Mouse (Mus musculus) liver, postnatal 0 days (tissue): ENCODE measurements around the gene Dag1. TPM values are rescaled to one million over a fixed set of nuclear protein-coding genes. Genes with fewer than 3 reads are reported as not detected.

Source experiments
- ATAC-seq: fragments of 200-750 bp; cut with Nextera tagmentation; 2 replicates; pipeline ENCODE4 v1.8.0; 2017; ENCODE audit warnings: mild to moderate bottlenecking, moderate library complexity
- DNase-seq: peaks from one replicate; pipeline ENCODE4 v3.0.0-alpha.2; 2016
- H3K27ac ChIP-seq: fragments of 300-500 bp; sonication (generic); 2 replicates; pipeline ENCODE4 v1.5.1; 2014; ENCODE audit warnings: antibody characterized with exemption, moderate library complexity, mild to moderate bottlenecking, low read depth
- H3K27me3 ChIP-seq: fragments of 300-500 bp; sonication (generic); 2 replicates; pipeline ENCODE4 v1.6.1; 2014; ENCODE audit warnings: low read length, control low read depth, mixed read lengths; ENCODE audit not compliant: insufficient read depth
- H3K36me3 ChIP-seq: fragments of 300-500 bp; sonication (generic); replicated peaks from 2 replicates; pipeline ENCODE4 v1.6.1; 2014; ENCODE audit warnings: mild to moderate bottlenecking, control low read depth, low read length, moderate library complexity, mixed read lengths; ENCODE audit not compliant: insufficient read depth
- H3K4me1 ChIP-seq: fragments of 300-500 bp; sonication (generic); 2 replicates; pipeline ENCODE4 v1.6.1; 2014; ENCODE audit warnings: antibody characterized with exemption, mild to moderate bottlenecking, control low read depth; ENCODE audit not compliant: insufficient read depth
- H3K4me2 ChIP-seq: fragments of 300-500 bp; sonication (generic); 2 replicates; pipeline ENCODE4 v1.6.1; 2014; ENCODE audit warnings: low read depth, mild to moderate bottlenecking, low read length, moderate library complexity, mixed read lengths
- H3K4me3 ChIP-seq: fragments of 300-500 bp; sonication (generic); 2 replicates; pipeline ENCODE4 v1.5.1; 2014; ENCODE audit warnings: low read depth, low read length
- H3K9ac ChIP-seq: fragments of 300-500 bp; sonication (generic); replicated peaks from 2 replicates; pipeline ENCODE4 v1.6.1; 2014; ENCODE audit warnings: mild to moderate bottlenecking, moderate library complexity
- H3K9me3 ChIP-seq: fragments of 300-500 bp; sonication (generic); 2 replicates; pipeline ENCODE4 v1.6.1; 2016; ENCODE audit warnings: mild to moderate bottlenecking, control low read depth, low read length, mixed read lengths
- CTCF ChIP-seq: sonication (generic); IDR thresholded peaks from 2 replicates; pipeline ENCODE4 v1.5.1; 2016; ENCODE audit warnings: antibody characterized with exemption, low read depth
- EP300 ChIP-seq: IDR thresholded peaks from 2 replicates; pipeline ENCODE4 v1.6.1; 2016; ENCODE audit warnings: antibody characterized with exemption, low read depth, mild to moderate bottlenecking
- WGBS: fragments of 180-500 bp; shearing (Covaris S2); extraction: QIAGEN DNeasy Blood & Tissue Kit; methylation state at CpG from one replicate; pipeline ENCODE4 v1.1.7; 2014; ENCODE audit not compliant: insufficient replicate concordance; 5-methylcytosine and 5-hydroxymethylcytosine counted together
- polyA plus RNA-seq: library from polyadenylated mRNA; unstranded; fragments of >200 nt; fragmentation: Nextera tagmentation; extraction: Ambion mirVana; gene quantifications from 2 replicates; pipeline ENCODE4 v1.2.1, GENCODE M21; 2015

Gene Dag1
- polyA plus RNA-seq, 1 experiment from 2014 or later = 20.0 TPM

DNA sequence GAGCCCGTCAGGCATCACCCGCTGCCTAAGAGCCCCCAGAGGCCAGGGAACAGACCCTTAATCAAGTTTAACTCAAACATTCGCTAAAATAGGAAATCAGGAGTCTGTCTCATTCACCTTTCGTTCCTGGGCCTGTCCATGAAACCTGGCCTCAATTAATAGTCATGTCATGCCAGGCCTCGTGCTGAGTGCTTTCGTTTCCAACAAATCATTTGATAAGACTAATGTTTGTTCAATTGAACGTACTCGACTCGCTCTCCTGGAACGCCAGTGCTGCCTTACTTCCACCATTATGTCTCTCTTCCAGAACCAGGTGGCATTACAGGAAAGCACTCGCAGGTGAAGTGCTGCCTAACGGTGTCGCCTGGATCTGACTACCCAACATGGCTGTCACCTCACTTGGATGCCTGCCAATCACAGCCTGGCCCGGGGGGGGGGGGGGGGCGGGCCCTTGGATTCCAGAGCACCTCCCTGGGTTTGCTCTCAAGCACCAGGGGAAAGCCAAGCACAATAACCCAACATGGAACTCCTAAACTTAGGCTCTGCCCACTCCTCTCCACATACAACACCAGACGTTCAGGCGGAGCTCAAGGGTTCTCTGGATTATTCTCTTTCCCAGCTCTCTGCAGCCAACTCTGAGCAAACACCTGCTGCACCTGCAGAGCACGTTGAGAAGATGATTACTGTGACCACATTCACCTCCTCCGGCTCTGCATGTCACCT lies 88.5 kb downstream of the Dag1 start:
- H3K36me3 ChIP-seq = no peaks in the 10 kb centered on the region

GRCm38 (mm10) chr9:108172777-108173350 lies 90.9 kb downstream of the Dag1 start:
- peak; percentile 41; the same call in 1 of the 2 replicates for ATAC-seq
- Histone ChIP-seq H3K4me3 (no peak overlapping the region), H3K9ac (no peak overlapping the region), H3K36me3 (no peaks in the 10 kb centered on the region), H3K9me3 (no peaks in the 10 kb centered on the region), H3K4me2 (no peak overlapping the region), H3K27me3 (no peaks in the 10 kb centered on the region), H3K27ac (no peak overlapping the region), H3K4me1 (no peaks in the 10 kb centered on the region)
- TF ChIP-seq EP300 (no peak), CTCF (no peak)
- no peak for DNase-seq
- WGBS = 76% methylated on average over 5 of the region's 5 CpGs

More for the DNA sequence above, 88.5 kb downstream of the Dag1 start:
- TF ChIP-seq CTCF = no peak
- no peak for TF ChIP-seq EP300
- Histone ChIP-seq H3K27ac (no peak overlapping the region), H3K27me3 (no peaks in the 10 kb centered on the region), H3K4me1 (no peaks in the 10 kb centered on the region), H3K4me3 (no peak overlapping the region), H3K9me3 (no peaks in the 10 kb centered on the region), H3K4me2 (no peak overlapping the region), H3K9ac (no peak overlapping the region)
- ATAC-seq (no peak), DNase-seq (no peak)
- WGBS = 65% methylated on average over 19 of the region's 19 CpGs

- Histone ChIP-seq H3K27me3 (no peaks in the 10 kb centered on the region), H3K9ac (no peak overlapping the region), H3K4me2 (no peak overlapping the region), H3K27ac (no peak overlapping the region), H3K9me3 (no peaks in the 10 kb centered on the region), H3K36me3 (no peaks in the 10 kb centered on the region), H3K4me3 (no peak overlapping the region), H3K4me1 (no peaks in the 10 kb centered on the region)
- DNase-seq = no peak
- TF ChIP-seq CTCF = no peak
- no peak for TF ChIP-seq EP300
- ATAC-seq = no peak
- WGBS = 74% methylated on average over 10 of the region's 10 CpGs
Measured at GRCm38 (mm10) chr9:108169751-108170150, 94.0 kb downstream of the Dag1 start.

- H3K9ac ChIP-seq = no peak overlapping the region
- no peak for TF ChIP-seq EP300
- no peak for TF ChIP-seq CTCF
- H3K4me2 ChIP-seq = no peak overlapping the region
- no peak for DNase-seq
- no peaks in the 10 kb centered on the region for H3K36me3 ChIP-seq
- H3K27me3 ChIP-seq = no peaks in the 10 kb centered on the region
- ATAC-seq = no peak
- no peaks in the 10 kb centered on the region for H3K9me3 ChIP-seq
- WGBS = 64% methylated on average over 8 of the region's 8 CpGs
- no peaks in the 10 kb centered on the region for H3K4me1 ChIP-seq
- H3K27ac ChIP-seq = no peak overlapping the region
- no peak overlapping the region for H3K4me3 ChIP-seq
Measured at GRCm38 (mm10) chr9:108165143-108165542, 98.6 kb downstream of the Dag1 start.

DNA sequence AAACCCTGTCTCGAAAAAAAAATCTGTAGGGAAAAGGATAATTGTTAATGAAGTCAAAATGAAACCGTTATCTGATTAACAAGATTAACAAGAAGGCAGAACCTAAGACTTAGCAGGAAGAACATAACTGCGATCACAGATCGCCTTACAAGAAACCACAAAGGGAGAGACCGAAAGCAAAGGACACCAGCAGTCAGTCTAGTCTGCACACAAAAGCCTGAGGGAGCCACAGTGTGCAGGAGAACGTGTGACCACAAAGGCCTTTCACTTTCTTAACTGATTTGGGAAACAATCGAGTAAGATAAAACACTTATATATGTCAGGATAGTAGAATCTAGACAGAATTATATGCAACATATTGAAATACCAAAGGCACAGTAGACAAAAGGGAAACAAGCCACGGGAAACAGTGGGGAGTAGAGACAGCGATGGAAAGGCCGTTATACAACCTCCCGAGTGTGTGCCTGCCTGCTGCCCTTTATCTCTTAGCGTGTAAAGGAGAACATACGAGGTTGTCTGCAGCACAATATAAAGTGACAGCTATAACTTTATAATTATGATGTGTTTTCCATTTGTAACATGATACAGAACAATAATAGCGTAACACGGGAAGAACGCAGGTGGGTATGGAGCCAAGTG lies 100.0 kb downstream of the Dag1 start:
- Histone ChIP-seq H3K4me1 (no peaks in the 10 kb centered on the region), H3K9ac (no peak overlapping the region), H3K27me3 (no peaks in the 10 kb centered on the region), H3K4me2 (0 out of 2 replicates have a peak overlapping the region, but pooled peaks have one; percentile 9), H3K4me3 (no peak overlapping the region), H3K36me3 (no peaks in the 10 kb centered on the region), H3K9me3 (no peaks in the 10 kb centered on the region), H3K27ac (no peak overlapping the region)
- no peak for TF ChIP-seq EP300
- no peak for TF ChIP-seq CTCF
- ATAC-seq (no peak), DNase-seq (no peak)
- 49% methylated on average over 16 of the region's 16 CpGs for WGBS

DNA sequence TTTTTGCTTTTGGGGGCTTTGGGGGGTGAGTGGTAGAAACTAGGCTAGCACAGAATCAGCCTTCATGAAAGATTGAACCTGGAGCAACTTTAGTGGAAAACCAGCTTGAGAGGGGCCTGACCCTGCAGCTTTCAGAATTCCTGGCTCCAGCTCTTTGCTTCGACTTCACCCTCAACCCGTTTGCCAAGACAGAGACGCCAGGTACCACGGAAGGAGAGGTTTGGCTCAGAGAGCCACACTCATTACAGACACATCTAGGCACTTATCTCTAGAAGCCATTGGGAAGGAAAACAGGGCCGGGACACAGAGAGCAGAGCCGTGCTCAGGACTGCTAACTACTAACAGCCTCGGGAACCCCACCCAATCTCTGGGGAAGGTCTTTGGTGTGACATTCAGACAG lies 105.9 kb downstream of the Dag1 start:
- Histone ChIP-seq H3K4me3 (no peak overlapping the region), H3K27ac (no peak overlapping the region), H3K9ac (no peak overlapping the region), H3K27me3 (no peaks in the 10 kb centered on the region), H3K36me3 (no peaks in the 10 kb centered on the region), H3K4me1 (no peaks in the 10 kb centered on the region), H3K9me3 (no peaks in the 10 kb centered on the region), H3K4me2 (no peak overlapping the region)
- TF ChIP-seq EP300 (no peak), CTCF (no peak)
- DNase-seq = no peak
- no peak for ATAC-seq
- 67% methylated on average over 7 of the region's 7 CpGs for WGBS
